Mouse (Mus musculus): Measurements from ENCODE around the gene Zg16. TPM values are rescaled to one million over a fixed set of nuclear protein-coding genes. Genes with fewer than 3 reads are reported as not detected.

Gene Zg16
- polyA plus RNA-seq, 1 experiment from 2014 or later = not detected

DNA sequence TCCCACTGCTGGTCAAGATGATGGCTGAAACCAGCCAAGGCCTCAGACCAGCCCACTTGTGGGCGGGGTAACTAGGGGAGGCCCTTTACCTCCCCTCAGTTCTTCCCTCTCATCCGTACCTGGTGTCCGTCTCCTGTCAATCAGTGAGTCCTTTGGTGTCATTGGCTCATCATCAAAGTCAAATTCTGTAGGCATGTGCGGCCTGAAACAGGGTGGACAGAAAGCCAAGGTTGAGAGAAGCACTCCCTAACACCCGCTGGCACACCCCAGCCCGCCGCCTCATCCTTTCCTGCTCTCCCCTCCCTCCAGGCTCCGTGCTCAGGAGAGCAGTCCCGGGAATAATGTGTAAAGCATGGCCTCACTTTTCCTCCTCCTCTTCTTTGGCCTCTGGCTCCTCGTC, 71.0 kb downstream of the Zg16 start:
- H3K4me2 ChIP-seq (ENCODE audit: low read depth, low read length) = peak overlapping the region; percentile 98
- ATAC-seq (ENCODE audit: low read depth) = peak; percentile 5; the same call in 1 of the 2 replicates
- peak overlapping the region; percentile 70 for H3K4me3 ChIP-seq (ENCODE audit: low read depth, low read length)
- peak overlapping the region; percentile 83 for H3K9ac ChIP-seq (replicated peaks; ENCODE audit: low read depth, low read length)
- no peaks in the 10 kb centered on the region for H3K27me3 ChIP-seq (ENCODE audit: control insufficient read depth, insufficient read depth, low read length)
- peak overlapping the region; percentile 94 for H3K27ac ChIP-seq (ENCODE audit: low read depth, low read length)
- WGBS = 2% methylated on average over 10 of the region's 10 CpGs
- peaks cover 40% of the 10 kb centered on the region for H3K4me1 ChIP-seq (ENCODE audit: control insufficient read depth, insufficient read depth, low read length)
- no peaks in the 10 kb centered on the region for H3K9me3 ChIP-seq (ENCODE audit: control insufficient read depth, low read length)
- peaks cover 2% of the 10 kb centered on the region; the same call in 1 of the 2 replicates for H3K36me3 ChIP-seq (ENCODE audit: control insufficient read depth, insufficient read depth, low read length)

DNA sequence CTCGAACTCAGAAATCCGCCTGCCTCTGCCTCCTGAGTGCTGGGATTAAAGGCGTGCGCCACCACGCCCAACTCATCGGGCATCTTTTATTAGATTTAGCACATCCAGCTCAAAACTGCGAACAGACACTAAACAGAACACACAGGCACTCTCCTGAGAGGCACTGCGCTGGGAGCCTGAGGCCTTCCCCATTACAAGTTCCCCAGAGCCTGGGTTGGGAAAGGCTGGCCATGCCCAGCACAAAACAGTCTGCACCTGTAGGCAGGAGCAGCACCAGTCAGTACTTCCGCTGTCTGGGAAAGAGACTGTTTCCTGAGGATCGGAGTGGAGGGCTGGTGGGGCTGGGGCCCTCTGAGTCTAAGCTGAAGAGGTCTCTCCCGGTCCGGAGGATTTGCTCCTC, 72.1 kb downstream of the Zg16 start:
- Histone ChIP-seq H3K4me1 (ENCODE audit: control insufficient read depth, insufficient read depth, low read length) (peaks cover 30% of the 10 kb centered on the region), H3K36me3 (ENCODE audit: control insufficient read depth, insufficient read depth, low read length) (peaks cover 2% of the 10 kb centered on the region; the same call in 1 of the 2 replicates), H3K27me3 (ENCODE audit: control insufficient read depth, insufficient read depth, low read length) (no peaks in the 10 kb centered on the region), H3K27ac (ENCODE audit: low read depth, low read length) (no peak overlapping the region), H3K9me3 (ENCODE audit: control insufficient read depth, low read length) (no peaks in the 10 kb centered on the region), H3K4me3 (ENCODE audit: low read depth, low read length) (no peak overlapping the region; the same call in 1 of the 2 replicates), H3K4me2 (ENCODE audit: low read depth, low read length) (peak overlapping the region; percentile 98; the same call in 1 of the 2 replicates), H3K9ac (replicated peaks; ENCODE audit: low read depth, low read length) (no peak overlapping the region)
- 95% methylated on average over 12 of the region's 12 CpGs for WGBS
- no peak for ATAC-seq (ENCODE audit: low read depth)

DNA sequence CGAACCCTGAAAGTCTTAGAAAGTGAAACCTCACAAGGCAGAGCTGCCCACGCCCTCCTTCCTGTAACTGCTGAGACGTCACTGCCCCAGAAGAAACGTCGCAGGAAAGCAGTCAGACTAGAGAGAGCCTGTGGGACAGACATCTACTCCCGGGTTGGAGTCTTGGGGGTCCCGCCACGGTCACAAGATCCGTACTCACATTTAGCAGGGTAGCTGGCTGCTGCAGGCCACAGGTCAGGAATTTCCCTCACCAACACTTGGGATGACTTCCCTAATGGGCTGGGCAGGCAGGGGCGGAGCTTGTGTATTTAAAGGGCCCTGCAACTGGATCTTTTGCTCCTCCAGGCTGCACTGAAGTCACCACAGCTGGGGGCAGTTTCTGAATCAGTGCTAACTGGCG, 72.8 kb downstream of the Zg16 start, which contains the start of gene Mvp:
TSS of gene Mvp (minus strand) at position 302 of the 400 bp plus-strand sequence.
- Histone ChIP-seq H3K27ac (ENCODE audit: low read depth, low read length) (no peak within 1 kb of the TSS), H3K4me2 (ENCODE audit: low read depth, low read length) (peak within 1 kb of the TSS; percentile 98), H3K9me3 (ENCODE audit: control insufficient read depth, low read length) (no peaks in the 10 kb centered on the region), H3K27me3 (ENCODE audit: control insufficient read depth, insufficient read depth, low read length) (no peaks in the 10 kb centered on the region), H3K4me3 (ENCODE audit: low read depth, low read length) (peak within 1 kb of the TSS; percentile 70), H3K9ac (replicated peaks; ENCODE audit: low read depth, low read length) (no peak within 1 kb of the TSS; the same call in 1 of the 2 replicates), H3K36me3 (ENCODE audit: control insufficient read depth, insufficient read depth, low read length) (peaks cover 2% of the 10 kb centered on the region; the same call in 1 of the 2 replicates), H3K4me1 (ENCODE audit: control insufficient read depth, insufficient read depth, low read length) (peaks cover 24% of the 10 kb centered on the region)
- no peak for ATAC-seq (ENCODE audit: low read depth)
- 62% methylated on average over 11 of the region's 11 CpGs for WGBS

DNA sequence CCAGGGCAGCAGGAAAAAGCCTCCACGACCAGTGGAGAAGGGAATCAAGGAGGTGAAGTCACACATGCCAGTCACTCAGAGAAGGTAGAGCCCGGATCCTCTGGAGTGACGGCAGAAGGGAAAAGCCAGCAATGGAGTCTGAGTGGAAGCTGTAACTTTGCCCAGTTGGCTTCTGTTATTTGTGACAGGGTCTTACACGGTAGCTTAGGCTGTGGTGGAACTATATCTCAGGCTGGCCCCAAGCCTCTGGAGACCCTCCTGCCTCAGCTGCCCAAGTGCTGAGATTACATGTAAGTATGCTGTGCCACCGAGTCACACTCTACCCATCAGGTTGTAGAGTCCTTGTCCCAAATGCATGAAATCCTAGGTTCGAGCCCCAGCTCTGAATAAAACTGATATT, 73.7 kb downstream of the Zg16 start:
- H3K4me2 ChIP-seq (ENCODE audit: low read depth, low read length) = no peak overlapping the region
- no peak overlapping the region for H3K4me3 ChIP-seq (ENCODE audit: low read depth, low read length)
- ATAC-seq (ENCODE audit: low read depth) = no peak
- no peaks in the 10 kb centered on the region for H3K27me3 ChIP-seq (ENCODE audit: control insufficient read depth, insufficient read depth, low read length)
- H3K27ac ChIP-seq (ENCODE audit: low read depth, low read length) = no peak overlapping the region
- peaks cover 22% of the 10 kb centered on the region for H3K4me1 ChIP-seq (ENCODE audit: control insufficient read depth, insufficient read depth, low read length)
- H3K36me3 ChIP-seq (ENCODE audit: control insufficient read depth, insufficient read depth, low read length) = peaks cover 2% of the 10 kb centered on the region; the same call in 1 of the 2 replicates
- WGBS = 95% methylated on average over 6 of the region's 6 CpGs
- no peak overlapping the region for H3K9ac ChIP-seq (replicated peaks; ENCODE audit: low read depth, low read length)
- no peaks in the 10 kb centered on the region for H3K9me3 ChIP-seq (ENCODE audit: control insufficient read depth, low read length)

DNA sequence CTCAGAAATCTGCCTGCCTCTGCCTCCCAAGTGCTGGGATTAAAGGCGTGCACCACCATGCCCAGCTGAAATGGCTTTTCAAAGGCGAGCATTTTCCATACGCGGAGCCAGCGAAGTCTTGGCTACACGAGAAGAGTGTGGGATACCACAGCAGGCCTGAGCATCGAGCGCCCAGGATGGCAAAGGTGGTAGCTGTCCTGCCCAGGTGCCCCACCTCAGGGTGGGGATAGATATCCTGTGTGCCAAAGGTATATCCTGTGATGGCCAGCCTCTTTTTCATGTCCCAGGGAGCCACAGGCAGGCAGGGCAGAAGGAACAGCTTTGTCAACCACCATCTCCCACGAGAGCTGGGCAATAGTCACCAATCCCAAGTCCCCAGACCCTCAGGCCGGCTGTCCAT, 74.3 kb downstream of the Zg16 start:
- Histone ChIP-seq H3K27me3 (ENCODE audit: control insufficient read depth, insufficient read depth, low read length) (no peaks in the 10 kb centered on the region), H3K4me3 (ENCODE audit: low read depth, low read length) (no peak overlapping the region), H3K4me1 (ENCODE audit: control insufficient read depth, insufficient read depth, low read length) (peaks cover 19% of the 10 kb centered on the region), H3K9me3 (ENCODE audit: control insufficient read depth, low read length) (no peaks in the 10 kb centered on the region), H3K36me3 (ENCODE audit: control insufficient read depth, insufficient read depth, low read length) (peaks cover 2% of the 10 kb centered on the region; the same call in 1 of the 2 replicates), H3K27ac (ENCODE audit: low read depth, low read length) (no peak overlapping the region), H3K4me2 (ENCODE audit: low read depth, low read length) (no peak overlapping the region), H3K9ac (replicated peaks; ENCODE audit: low read depth, low read length) (no peak overlapping the region)
- no peak for ATAC-seq (ENCODE audit: low read depth)
- WGBS = 95% methylated on average over 10 of the region's 10 CpGs

DNA sequence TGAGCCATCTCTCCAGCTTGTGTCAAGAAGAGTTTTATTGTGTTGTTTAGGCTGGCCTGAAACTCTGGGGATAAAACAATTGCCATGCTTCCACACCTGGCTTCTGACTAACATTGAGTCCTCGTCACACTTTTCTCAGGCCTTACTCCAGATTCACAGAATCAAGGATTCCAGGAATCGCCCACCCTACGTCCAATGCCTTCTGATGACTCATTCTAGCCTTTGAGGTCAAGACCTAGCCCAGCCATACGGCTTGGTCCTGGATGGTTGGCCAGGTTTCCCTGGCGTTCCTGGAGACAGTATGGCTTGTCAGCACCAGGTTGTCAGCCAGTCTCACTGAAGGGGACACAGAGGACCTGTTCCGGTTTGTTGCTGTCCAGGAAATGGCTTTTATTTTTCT, 74.8 kb downstream of the Zg16 start:
- Histone ChIP-seq H3K27me3 (ENCODE audit: control insufficient read depth, insufficient read depth, low read length) (no peaks in the 10 kb centered on the region), H3K36me3 (ENCODE audit: control insufficient read depth, insufficient read depth, low read length) (peaks cover 2% of the 10 kb centered on the region; the same call in 1 of the 2 replicates), H3K4me3 (ENCODE audit: low read depth, low read length) (no peak overlapping the region), H3K9ac (replicated peaks; ENCODE audit: low read depth, low read length) (no peak overlapping the region), H3K9me3 (ENCODE audit: control insufficient read depth, low read length) (no peaks in the 10 kb centered on the region), H3K4me2 (ENCODE audit: low read depth, low read length) (no peak overlapping the region), H3K27ac (ENCODE audit: low read depth, low read length) (no peak overlapping the region), H3K4me1 (ENCODE audit: control insufficient read depth, insufficient read depth, low read length) (peaks cover 16% of the 10 kb centered on the region)
- WGBS = 92% methylated on average over 6 of the region's 6 CpGs
- ATAC-seq (ENCODE audit: low read depth) = no peak

DNA sequence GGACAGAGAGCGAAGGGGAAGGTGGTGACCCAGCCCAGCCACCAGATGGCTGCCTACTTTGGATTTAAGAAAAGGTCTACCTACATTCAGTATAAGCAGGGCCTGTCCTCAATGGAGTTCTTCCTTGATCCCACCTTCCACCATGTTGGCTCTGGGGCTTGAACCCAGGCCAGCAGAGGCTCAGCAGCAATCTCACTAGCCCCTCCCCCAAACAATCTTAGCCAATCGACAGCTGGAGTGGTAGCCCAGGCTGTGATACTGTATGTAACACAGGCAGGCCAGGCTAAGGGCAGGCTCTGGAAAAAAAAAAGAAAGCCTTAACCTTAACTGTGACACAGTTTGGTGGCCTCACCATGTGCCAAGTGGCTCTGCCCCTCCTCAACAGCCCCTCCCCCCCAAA, 75.4 kb downstream of the Zg16 start:
- no peaks in the 10 kb centered on the region for H3K27me3 ChIP-seq (ENCODE audit: control insufficient read depth, insufficient read depth, low read length)
- ATAC-seq (ENCODE audit: low read depth) = no peak
- H3K9ac ChIP-seq (replicated peaks; ENCODE audit: low read depth, low read length) = no peak overlapping the region
- 83% methylated on average over 2 of the region's 2 CpGs for WGBS
- H3K4me3 ChIP-seq (ENCODE audit: low read depth, low read length) = no peak overlapping the region
- no peak overlapping the region for H3K4me2 ChIP-seq (ENCODE audit: low read depth, low read length)
- peaks cover 2% of the 10 kb centered on the region; the same call in 1 of the 2 replicates for H3K36me3 ChIP-seq (ENCODE audit: control insufficient read depth, insufficient read depth, low read length)
- no peak overlapping the region for H3K27ac ChIP-seq (ENCODE audit: low read depth, low read length)
- no peaks in the 10 kb centered on the region for H3K9me3 ChIP-seq (ENCODE audit: control insufficient read depth, low read length)
- peaks cover 16% of the 10 kb centered on the region for H3K4me1 ChIP-seq (ENCODE audit: control insufficient read depth, insufficient read depth, low read length)

DNA sequence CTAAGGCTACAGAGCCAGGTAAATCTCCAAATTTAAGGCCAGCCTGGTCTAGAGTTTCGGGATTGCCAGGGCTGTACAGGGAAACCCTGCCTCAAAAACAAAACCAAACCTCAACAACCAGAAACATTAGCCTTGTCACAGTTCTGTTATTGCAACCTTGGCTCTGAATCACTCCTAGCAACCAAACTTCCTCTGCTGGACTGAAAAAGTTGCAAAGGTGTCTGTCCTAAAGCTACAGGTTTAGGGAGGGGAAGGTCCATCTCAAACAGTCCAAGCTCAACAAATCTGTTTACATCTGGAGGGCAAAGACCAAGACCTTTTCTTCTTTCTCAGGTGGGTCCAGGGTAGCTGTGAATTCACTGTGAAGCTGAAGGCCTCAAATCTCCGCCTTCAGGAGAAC, 76.1 kb downstream of the Zg16 start:
- Histone ChIP-seq H3K4me3 (ENCODE audit: low read depth, low read length) (no peak overlapping the region), H3K9ac (replicated peaks; ENCODE audit: low read depth, low read length) (no peak overlapping the region), H3K36me3 (ENCODE audit: control insufficient read depth, insufficient read depth, low read length) (peaks cover 2% of the 10 kb centered on the region; the same call in 1 of the 2 replicates), H3K27me3 (ENCODE audit: control insufficient read depth, insufficient read depth, low read length) (no peaks in the 10 kb centered on the region), H3K9me3 (ENCODE audit: control insufficient read depth, low read length) (no peaks in the 10 kb centered on the region), H3K27ac (ENCODE audit: low read depth, low read length) (no peak overlapping the region), H3K4me1 (ENCODE audit: control insufficient read depth, insufficient read depth, low read length) (peaks cover 14% of the 10 kb centered on the region), H3K4me2 (ENCODE audit: low read depth, low read length) (no peak overlapping the region)
- WGBS = 94% methylated on average over 2 of the region's 2 CpGs
- no peak for ATAC-seq (ENCODE audit: low read depth)

DNA sequence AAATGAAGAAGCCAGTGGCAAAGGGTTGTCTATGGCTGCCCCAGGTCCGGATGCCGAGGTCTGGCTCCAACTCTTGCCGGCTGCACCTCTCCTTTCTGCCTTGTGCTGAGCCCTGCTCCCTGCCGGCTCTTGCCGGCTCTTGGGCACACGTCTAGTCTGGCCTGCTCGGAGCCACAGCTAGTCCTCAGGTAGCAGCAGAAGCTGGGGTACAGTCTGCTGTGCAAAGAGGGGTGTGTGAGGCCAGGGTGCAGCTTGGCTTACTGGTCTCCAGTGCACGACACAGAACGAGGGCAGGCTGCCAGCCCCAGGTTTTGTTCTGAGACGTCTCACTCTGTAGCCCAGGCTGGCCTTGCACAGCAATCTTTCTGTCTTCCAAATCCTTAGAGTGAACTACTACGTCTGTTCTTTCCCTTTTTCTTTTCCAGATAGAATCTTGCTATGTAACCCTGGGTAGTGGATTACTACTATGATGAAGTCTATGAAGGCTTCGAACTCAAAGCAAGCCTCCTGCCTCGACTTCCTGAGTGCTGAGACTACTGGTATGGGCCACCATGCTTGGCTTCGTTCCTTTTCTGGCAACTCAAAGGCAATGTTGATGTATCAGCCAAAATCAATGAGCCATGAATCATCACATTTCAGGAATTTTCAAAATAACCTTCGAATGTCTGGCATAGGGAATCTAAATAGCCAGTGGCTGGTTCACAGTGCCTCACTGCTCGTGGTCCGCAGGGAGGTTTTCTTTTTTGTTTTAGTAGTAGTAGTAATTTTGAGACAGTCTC, 77.6 kb downstream of the Zg16 start:
- no peak overlapping the region for H3K4me2 ChIP-seq (ENCODE audit: low read depth, low read length)
- H3K4me1 ChIP-seq (ENCODE audit: control insufficient read depth, insufficient read depth, low read length) = no peaks in the 10 kb centered on the region
- peaks cover 2% of the 10 kb centered on the region; the same call in 1 of the 2 replicates for H3K36me3 ChIP-seq (ENCODE audit: control insufficient read depth, insufficient read depth, low read length)
- no peaks in the 10 kb centered on the region for H3K27me3 ChIP-seq (ENCODE audit: control insufficient read depth, insufficient read depth, low read length)
- no peak overlapping the region for H3K9ac ChIP-seq (replicated peaks; ENCODE audit: low read depth, low read length)
- no peaks in the 10 kb centered on the region for H3K9me3 ChIP-seq (ENCODE audit: control insufficient read depth, low read length)
- 86% methylated on average over 17 of the region's 17 CpGs for WGBS
- H3K27ac ChIP-seq (ENCODE audit: low read depth, low read length) = no peak overlapping the region
- ATAC-seq (ENCODE audit: low read depth) = no peak
- H3K4me3 ChIP-seq (ENCODE audit: low read depth, low read length) = no peak overlapping the region

Measured in neural tube, embryonic 14.5 days (tissue).